Mouse (Mus musculus) intestine, embryonic 16.5 days (tissue): Measurements from ENCODE around the gene Sh3gl2. TPM values are rescaled to one million over a fixed set of nuclear protein-coding genes. Genes with fewer than 3 reads are reported as not detected.

Source experiments
- ATAC-seq: fragments of 200-750 bp; cut with Nextera tagmentation; 2 replicates; pipeline ENCODE4 v1.8.0; 2017; ENCODE audit warnings: moderate TSS enrichment, moderate library complexity
- H3K27ac ChIP-seq: fragments of 300-500 bp; sonication (generic); 2 replicates; pipeline ENCODE4 v1.5.1; 2014; ENCODE audit warnings: mild to moderate bottlenecking, low read length
- H3K27me3 ChIP-seq: fragments of 300-500 bp; sonication (generic); replicated peaks from 2 replicates; pipeline ENCODE4 v1.6.1; 2014; ENCODE audit warnings: low read length, control low read depth, mixed read lengths; ENCODE audit not compliant: control insufficient read depth, insufficient read depth
- H3K36me3 ChIP-seq: fragments of 300-500 bp; sonication (generic); 2 replicates; pipeline ENCODE4 v1.6.1; 2014; ENCODE audit warnings: low read length, control low read depth; ENCODE audit not compliant: control insufficient read depth, insufficient read depth
- H3K4me1 ChIP-seq: fragments of 300-500 bp; sonication (generic); 2 replicates; pipeline ENCODE4 v1.6.1; 2014; ENCODE audit warnings: low read length, control low read depth, mixed read lengths; ENCODE audit not compliant: control insufficient read depth, insufficient read depth
- H3K4me2 ChIP-seq: fragments of 300-500 bp; sonication (generic); 2 replicates; pipeline ENCODE4 v1.6.1; 2014; ENCODE audit warnings: low read depth, low read length, control low read depth
- H3K4me3 ChIP-seq: fragments of 300-500 bp; sonication (generic); 2 replicates; pipeline ENCODE4 v1.5.1; 2014; ENCODE audit warnings: mild to moderate bottlenecking, low read length
- H3K9ac ChIP-seq: fragments of 300-500 bp; sonication (generic); 2 replicates; pipeline ENCODE4 v1.6.1; 2014; ENCODE audit warnings: low read depth, low read length
- H3K9me3 ChIP-seq: fragments of 300-500 bp; sonication (generic); 2 replicates; pipeline ENCODE4 v1.6.1; 2016; ENCODE audit warnings: low read length, control low read depth; ENCODE audit not compliant: control insufficient read depth
- WGBS: fragments of 180-500 bp; shearing (Covaris S2); extraction: QIAGEN DNeasy Blood & Tissue Kit; methylation state at CpG from one replicate; pipeline ENCODE4 v1.1.7; 2014; 5-methylcytosine and 5-hydroxymethylcytosine counted together
- polyA plus RNA-seq: library from polyadenylated mRNA; unstranded; fragments of >200 nt; fragmentation: Nextera tagmentation; extraction: Ambion mirVana; gene quantifications from 2 replicates; pipeline ENCODE4 v1.2.1, GENCODE M21; 2015

Gene Sh3gl2
- polyA plus RNA-seq, 1 experiment from 2014 or later = 17.4 TPM

GRCm38 (mm10) chr4:85585426-85585825, 380.5 kb downstream of the Sh3gl2 start:
- Histone ChIP-seq H3K4me1 (no peaks in the 10 kb centered on the region), H3K27ac (no peak overlapping the region), H3K4me3 (no peak overlapping the region), H3K27me3 (no peaks in the 10 kb centered on the region), H3K9ac (no peak overlapping the region), H3K4me2 (no peak overlapping the region), H3K36me3 (no peaks in the 10 kb centered on the region), H3K9me3 (no peaks in the 10 kb centered on the region)
- 84% methylated on average over 2 of the region's 2 CpGs for WGBS
- ATAC-seq = no peak

DNA sequence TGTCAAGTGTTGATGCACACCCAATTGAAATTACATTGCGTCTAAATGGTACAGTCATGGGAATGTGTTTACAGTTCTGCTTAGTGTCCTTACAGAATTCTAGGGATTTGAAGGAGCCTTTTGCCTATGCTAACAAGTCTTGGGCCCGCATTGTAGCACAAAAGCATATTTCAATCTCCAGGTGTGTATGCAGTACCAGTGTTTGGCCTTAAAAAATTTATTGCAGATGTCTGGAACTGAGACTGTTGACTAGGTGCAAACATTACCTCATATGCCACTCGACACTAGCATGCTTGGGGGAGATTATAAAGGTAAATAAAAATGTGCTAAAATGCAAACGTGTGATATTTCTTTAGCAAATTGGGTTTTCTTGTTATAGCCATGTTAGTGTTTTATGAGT, 384.0 kb downstream of the Sh3gl2 start:
- H3K36me3 ChIP-seq = no peaks in the 10 kb centered on the region
- no peak overlapping the region for H3K9ac ChIP-seq
- H3K9me3 ChIP-seq = no peaks in the 10 kb centered on the region
- no peaks in the 10 kb centered on the region for H3K4me1 ChIP-seq
- H3K27me3 ChIP-seq = no peaks in the 10 kb centered on the region
- H3K4me3 ChIP-seq = no peak overlapping the region
- H3K4me2 ChIP-seq = no peak overlapping the region
- 55% methylated on average over 4 of the region's 4 CpGs for whole genome bisulfite sequencing
- ATAC-seq = no peak
- no peak overlapping the region for H3K27ac ChIP-seq

DNA sequence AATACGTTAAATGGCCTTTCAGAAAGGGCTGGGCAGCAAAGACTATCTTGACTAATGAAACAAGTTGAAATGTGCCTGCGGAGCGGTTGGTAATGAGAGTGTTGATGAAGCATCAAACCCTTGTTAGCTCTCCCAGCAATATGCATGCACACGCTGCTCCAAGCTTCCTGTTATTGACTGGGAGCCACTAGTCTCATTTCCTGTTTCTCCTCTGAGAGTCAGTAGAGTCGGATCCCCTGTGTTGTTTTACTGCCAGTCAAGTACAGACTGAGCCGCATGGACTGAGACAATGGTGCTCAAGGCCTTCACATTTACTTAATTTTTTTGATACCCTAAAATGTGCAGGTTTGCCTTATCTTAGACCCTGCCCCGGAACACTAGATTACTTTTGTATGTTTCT, 386.1 kb downstream of the Sh3gl2 start:
- no peaks in the 10 kb centered on the region for H3K27me3 ChIP-seq
- no peak for ATAC-seq
- H3K4me1 ChIP-seq = no peaks in the 10 kb centered on the region
- no peak overlapping the region for H3K4me3 ChIP-seq
- 68% methylated on average over 7 of the region's 7 CpGs for WGBS
- no peaks in the 10 kb centered on the region for H3K9me3 ChIP-seq
- H3K27ac ChIP-seq = no peak overlapping the region
- no peaks in the 10 kb centered on the region for H3K36me3 ChIP-seq
- no peak overlapping the region for H3K4me2 ChIP-seq
- no peak overlapping the region for H3K9ac ChIP-seq

DNA sequence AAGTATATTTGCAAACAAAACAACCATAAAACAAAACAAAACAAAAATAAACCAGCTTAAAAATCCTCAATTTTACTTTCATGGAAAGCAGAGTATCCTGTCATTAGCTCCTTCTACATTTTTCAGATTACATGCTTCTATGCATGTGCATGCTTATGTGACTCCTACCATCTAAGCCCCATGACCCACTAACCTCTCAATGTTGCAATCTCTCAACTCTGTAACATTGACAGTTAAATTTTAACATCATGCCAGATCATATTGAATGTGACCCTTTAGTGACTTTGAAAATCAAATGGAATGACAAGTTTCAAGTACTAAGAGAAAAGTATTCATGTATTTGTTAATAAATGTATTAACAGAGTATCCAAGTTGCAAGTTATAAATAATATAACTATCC, 389.2 kb downstream of the Sh3gl2 start:
- no peaks in the 10 kb centered on the region for H3K27me3 ChIP-seq
- ATAC-seq = no peak
- H3K9ac ChIP-seq = no peak overlapping the region
- H3K9me3 ChIP-seq = no peaks in the 10 kb centered on the region
- H3K4me2 ChIP-seq = no peak overlapping the region
- no peak overlapping the region for H3K4me3 ChIP-seq
- H3K4me1 ChIP-seq = no peaks in the 10 kb centered on the region
- H3K36me3 ChIP-seq = no peaks in the 10 kb centered on the region
- H3K27ac ChIP-seq = no peak overlapping the region

GRCm38 (mm10) chr4:85613331-85613730, 408.4 kb downstream of the Sh3gl2 start:
- Histone ChIP-seq H3K36me3 (no peaks in the 10 kb centered on the region), H3K27me3 (no peaks in the 10 kb centered on the region), H3K27ac (no peak overlapping the region), H3K9me3 (no peaks in the 10 kb centered on the region), H3K4me3 (no peak overlapping the region), H3K4me2 (no peak overlapping the region), H3K4me1 (no peaks in the 10 kb centered on the region), H3K9ac (no peak overlapping the region)
- ATAC-seq = no peak
- WGBS = 79% methylated on average over 3 of the region's 3 CpGs

DNA sequence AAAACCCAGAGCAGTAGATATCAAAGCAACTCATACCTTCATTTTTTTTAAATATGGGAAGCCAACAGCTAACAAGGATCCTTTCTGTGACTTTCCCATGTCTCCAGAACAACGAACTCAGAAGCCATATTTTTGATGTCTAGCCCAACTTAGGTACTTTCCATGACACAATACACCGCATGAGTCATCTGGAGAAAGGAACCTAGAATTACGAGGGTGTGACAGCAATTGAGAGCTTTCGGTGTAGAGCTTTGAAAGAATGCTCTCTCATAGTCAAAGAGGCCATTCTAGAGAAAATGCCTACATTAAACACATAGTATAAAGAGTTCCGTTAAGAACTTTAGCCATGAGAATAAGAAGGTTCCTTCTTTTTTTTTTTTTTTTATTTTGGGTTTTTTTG, 413.8 kb downstream of the Sh3gl2 start:
- Histone ChIP-seq H3K4me2 (no peak overlapping the region), H3K4me1 (no peaks in the 10 kb centered on the region), H3K36me3 (no peaks in the 10 kb centered on the region), H3K27me3 (no peaks in the 10 kb centered on the region), H3K4me3 (no peak overlapping the region), H3K9me3 (no peaks in the 10 kb centered on the region), H3K9ac (no peak overlapping the region), H3K27ac (no peak overlapping the region)
- 92% methylated on average over 5 of the region's 5 CpGs for WGBS
- no peak for ATAC-seq

DNA sequence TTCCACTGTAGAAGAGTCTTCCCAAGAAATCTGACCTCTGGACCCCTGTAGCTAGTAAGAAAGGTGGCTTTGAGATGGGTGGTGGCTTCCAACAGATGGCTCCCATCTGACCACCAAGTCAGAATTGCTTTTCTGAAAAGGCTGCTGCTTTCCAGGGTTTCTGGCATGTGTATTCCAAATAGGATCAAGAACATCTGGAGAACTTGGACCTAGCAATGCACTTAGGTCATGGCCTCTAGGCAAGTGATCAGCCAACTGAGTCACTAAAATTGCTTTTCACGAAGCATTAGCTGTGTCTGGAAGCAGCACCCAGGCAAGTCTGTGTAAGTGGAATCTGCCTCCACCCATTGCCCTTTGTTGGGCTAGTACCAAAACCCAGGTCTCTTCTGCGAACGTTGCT, 414.3 kb downstream of the Sh3gl2 start:
- 80% methylated on average over 3 of the region's 3 CpGs for WGBS
- no peaks in the 10 kb centered on the region for H3K4me1 ChIP-seq
- H3K27ac ChIP-seq = no peak overlapping the region

DNA sequence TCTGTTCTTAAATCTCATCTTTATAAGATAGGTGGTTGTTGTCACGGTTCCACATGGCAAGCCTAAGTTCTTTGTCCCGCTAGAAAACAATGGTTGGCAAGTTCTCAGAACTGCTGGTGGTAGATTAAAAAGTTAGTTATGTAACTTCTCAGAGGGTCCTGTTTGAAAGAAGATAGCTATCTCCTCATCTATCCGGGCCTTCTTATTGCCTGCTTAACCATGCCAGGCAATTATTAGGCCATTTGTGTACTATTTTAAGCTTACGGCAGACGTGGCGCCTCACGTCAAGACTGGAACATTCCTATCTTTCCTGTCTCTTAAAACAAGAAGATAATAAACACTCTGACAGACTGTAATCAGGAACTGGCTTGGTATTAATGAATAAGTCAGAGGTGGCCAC, 424.5 kb downstream of the Sh3gl2 start:
- WGBS = 64% methylated on average over 7 of the region's 7 CpGs
- Histone ChIP-seq H3K4me1 (no peaks in the 10 kb centered on the region), H3K27me3 (no peaks in the 10 kb centered on the region), H3K9ac (no peak overlapping the region), H3K9me3 (no peaks in the 10 kb centered on the region), H3K4me2 (no peak overlapping the region), H3K36me3 (no peaks in the 10 kb centered on the region), H3K27ac (no peak overlapping the region), H3K4me3 (no peak overlapping the region)
- no peak for ATAC-seq

More for the DNA sequence above, 414.3 kb downstream of the Sh3gl2 start:
- Histone ChIP-seq H3K9me3 (no peaks in the 10 kb centered on the region), H3K4me2 (no peak overlapping the region), H3K9ac (no peak overlapping the region), H3K4me3 (no peak overlapping the region), H3K36me3 (no peaks in the 10 kb centered on the region), H3K27me3 (no peaks in the 10 kb centered on the region)
- no peak for ATAC-seq

DNA sequence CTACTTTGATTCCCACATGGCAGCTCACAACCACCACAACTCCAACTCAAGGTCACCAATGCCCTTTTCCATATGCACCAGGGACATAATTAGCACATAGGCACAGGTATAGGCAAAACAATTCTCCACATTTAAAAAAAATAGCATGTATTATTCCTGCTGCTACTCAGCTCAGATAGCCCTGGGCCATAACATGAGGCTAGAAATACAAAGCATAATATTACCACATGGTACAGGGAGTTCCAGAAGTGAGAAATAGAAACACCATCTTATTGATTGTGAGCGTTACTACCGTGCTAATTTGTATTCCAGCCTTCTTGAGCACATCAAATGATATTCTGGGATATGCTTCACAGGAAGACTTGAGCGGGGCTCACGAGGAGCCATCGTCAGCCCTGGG, 464.3 kb downstream of the Sh3gl2 start:
- H3K4me2 ChIP-seq = no peak overlapping the region
- no peaks in the 10 kb centered on the region for H3K4me1 ChIP-seq
- no peaks in the 10 kb centered on the region for H3K9me3 ChIP-seq
- no peak for ATAC-seq
- no peaks in the 10 kb centered on the region for H3K36me3 ChIP-seq
- H3K27me3 ChIP-seq = no peaks in the 10 kb centered on the region
- no peak overlapping the region for H3K9ac ChIP-seq
- H3K27ac ChIP-seq = no peak overlapping the region
- H3K4me3 ChIP-seq = no peak overlapping the region
- 73% methylated on average over 5 of the region's 5 CpGs for WGBS

GRCm38 (mm10) chr4:85669735-85670134, 464.8 kb downstream of the Sh3gl2 start:
- ATAC-seq = no peak
- Histone ChIP-seq H3K36me3 (no peaks in the 10 kb centered on the region), H3K9me3 (no peaks in the 10 kb centered on the region), H3K27ac (no peak overlapping the region), H3K27me3 (no peaks in the 10 kb centered on the region), H3K4me3 (no peak overlapping the region), H3K4me2 (no peak overlapping the region), H3K9ac (no peak overlapping the region), H3K4me1 (no peaks in the 10 kb centered on the region)
- WGBS = 67% methylated on average over 1 of the region's 1 CpGs
